In genomic region chr3:90213377-90213866, GRCm38 (mm10) we compare ENCODE assay signal across 8 mouse cellular contexts. TPM values are rescaled to one million over a fixed set of nuclear protein-coding genes. Genes with fewer than 3 reads are reported as not detected.
DNase-seq lines count a peak whose midpoint lies in the region; ATAC-seq and TF ChIP-seq lines count a peak whose summit lies in the region.

Gene Rps27, minus strand, starts transcription at chr3:90213651.
Gene Rab13, plus strand, starts transcription at chr3:90213695.

- H3K4me3 ChIP-seq in ES-E14 (ENCODE audit: insufficient read depth in 1 of 2, low read depth in 1 of 2, low read length in 2 of 2, poor library complexity in 1 of 2, severe bottlenecking in 1 of 2): peak within 1 kb of the TSS; percentile 88 to 95
- H3K4me3 ChIP-seq in forebrain, embryonic 15.5 days: peak within 1 kb of the TSS; percentile 68
- H3K4me3 ChIP-seq in layer of hippocampus, adult 2 months: peak within 1 kb of the TSS; percentile 96
- peak within 1 kb of the TSS; percentile 71 for H3K4me3 ChIP-seq in lung, embryonic 14.5 days (ENCODE audit: low read depth, low read length)
- peak within 1 kb of the TSS; percentile 78 for H3K4me3 ChIP-seq in olfactory bulb, adult 2 months (ENCODE audit: insufficient read depth, low read depth, low read length)
- H3K4me3 ChIP-seq in thymus, adult 2 months (ENCODE audit: control insufficient read depth, insufficient read depth, low read length): peak within 1 kb of the TSS; percentile 75

- TF ChIP-seq POLR2A in olfactory bulb, adult 2 months (IDR thresholded peaks at IDR 0.05; ENCODE audit: insufficient read depth, low read depth, low read length): peak; percentile 97
- TF ChIP-seq POLR2A in thymus, adult 2 months (IDR thresholded peaks at IDR 0.05; ENCODE audit: control insufficient read depth, extremely low read depth, insufficient read depth, low read length, poor library complexity): peak; percentile 99

- TF ChIP-seq CTCF in layer of hippocampus, adult 2 months (conservative IDR thresholded peaks at IDR 0.05): no peak
- no peak for TF ChIP-seq CTCF in lung, embryonic 14.5 days (IDR thresholded peaks at IDR 0.05; ENCODE audit: low read depth)
- no peak for TF ChIP-seq CTCF in olfactory bulb, adult 2 months (IDR thresholded peaks at IDR 0.05; ENCODE audit: insufficient read depth, low read depth, low read length)
- TF ChIP-seq CTCF in thymus, adult 2 months (IDR thresholded peaks at IDR 0.05; ENCODE audit: borderline replicate concordance, control insufficient read depth, extremely low read depth, insufficient read depth, low read length, poor library complexity): no peak

- peak within 1 kb of the TSS; percentile 99 for H3K9ac ChIP-seq in ES-E14 (ENCODE audit: insufficient read depth, low read depth, low read length, poor library complexity, severe bottlenecking)
- peak within 1 kb of the TSS; percentile 81 for H3K9ac ChIP-seq in forebrain, embryonic 15.5 days (replicated peaks)
- peak within 1 kb of the TSS; percentile 95 for H3K9ac ChIP-seq in lung, embryonic 14.5 days

- no peaks in the 10 kb centered on the region for H3K9me3 ChIP-seq in ES-E14 (ENCODE audit: control insufficient read depth, insufficient read depth, low read depth, low read length)
- H3K9me3 ChIP-seq in forebrain, embryonic 15.5 days: no peaks in the 10 kb centered on the region
- no peaks in the 10 kb centered on the region for H3K9me3 ChIP-seq in lung, embryonic 14.5 days (ENCODE audit: low read depth, low read length)

- peak within 1 kb of the TSS; percentile 88 for H3K4me2 ChIP-seq in forebrain, embryonic 15.5 days (replicated peaks)
- peak within 1 kb of the TSS; percentile 98 for H3K4me2 ChIP-seq in lung, embryonic 14.5 days

- H3K27me3 ChIP-seq in forebrain, embryonic 15.5 days: no peaks in the 10 kb centered on the region
- H3K27me3 ChIP-seq in lung, embryonic 14.5 days (ENCODE audit: insufficient read depth, low read length): no peaks in the 10 kb centered on the region
- H3K27me3 ChIP-seq in thymus, adult 2 months (ENCODE audit: control insufficient read depth, insufficient read depth, low read length): no peaks in the 10 kb centered on the region

- H3K27ac ChIP-seq in ES-E14 (ENCODE audit: insufficient read depth, low read depth, low read length, poor library complexity, severe bottlenecking): peak within 1 kb of the TSS; percentile 94
- peak within 1 kb of the TSS; percentile 77 for H3K27ac ChIP-seq in forebrain, embryonic 15.5 days (replicated peaks)
- peak within 1 kb of the TSS; percentile 95 for H3K27ac ChIP-seq in layer of hippocampus, adult 2 months
- peak within 1 kb of the TSS; percentile 90 for H3K27ac ChIP-seq in lung, embryonic 14.5 days (ENCODE audit: low read depth)
- H3K27ac ChIP-seq in olfactory bulb, adult 2 months (ENCODE audit: insufficient read depth, low read depth, low read length): peak within 1 kb of the TSS; percentile 73
- H3K27ac ChIP-seq in thymus, adult 2 months (ENCODE audit: control insufficient read depth, insufficient read depth, low read length): 0 out of 2 replicates have a peak within 1 kb of the TSS, but pooled peaks have one; percentile 7

- H3K4me1 ChIP-seq in ES-E14 (ENCODE audit: control insufficient read depth in 2 of 2, insufficient read depth in 2 of 2, low read length in 2 of 2, poor library complexity in 1 of 2): peaks cover 0 to 7% of the 10 kb centered on the region in 2 experiments; a peak in 1 of 4 replicates
- peaks cover 28% of the 10 kb centered on the region for H3K4me1 ChIP-seq in forebrain, embryonic 15.5 days
- peaks cover 18% of the 10 kb centered on the region for H3K4me1 ChIP-seq in lung, embryonic 14.5 days (ENCODE audit: insufficient read depth)
- 0 out of 2 replicates have a peak, but pooled peaks cover 3% of the 10 kb centered on the region for H3K4me1 ChIP-seq in olfactory bulb, adult 2 months (ENCODE audit: control insufficient read depth, insufficient read depth, low read length)
- H3K4me1 ChIP-seq in thymus, adult 2 months (replicated peaks; ENCODE audit: control insufficient read depth, insufficient read depth, low read length): peaks cover 10% of the 10 kb centered on the region

- WGBS in forebrain, embryonic 15.5 days: under 1% methylated on average over 42 of the region's 42 CpGs
- WGBS in lung, embryonic 14.5 days: under 1% methylated on average over 42 of the region's 42 CpGs
- under 1% methylated on average over 42 of the region's 42 CpGs for WGBS in olfactory bulb, adult 2 months
- under 1% methylated on average over 42 of the region's 42 CpGs for WGBS in thymus, adult 2 months

- DNase-seq in ES-E14 (ENCODE audit: low read depth, low spot score): peak; percentile 82
- peak; percentile 89 for DNase-seq in cerebellum, adult 11-12 months
- peak; percentile 85 to 91 for DNase-seq in heart, postnatal 36 days
- DNase-seq in layer of hippocampus, adult 2 months (ENCODE audit: low spot score in 2 of 2): peak; percentile 93 to 94
- DNase-seq in lung, embryonic 14.5 days: peak; percentile 98
- DNase-seq in thymus, adult 2 months: peak; percentile 84

- peak; percentile 97 for ATAC-seq in forebrain, embryonic 15.5 days (replicated peaks)
- ATAC-seq in lung, embryonic 14.5 days (ENCODE audit: insufficient read depth): peak; percentile 95

- in situ Hi-C loops in ES-E14 (cut with MboI; ENCODE audit: low sequenced_read_pairs in 2 of 2, unreplicated experiment in 2 of 2): no loop called here

- peaks cover 29% of the 10 kb centered on the region for H3K36me3 ChIP-seq in ES-E14 (ENCODE audit: control insufficient read depth, insufficient read depth, low read length, poor library complexity, severe bottlenecking)
- peaks cover 35% of the 10 kb centered on the region for H3K36me3 ChIP-seq in forebrain, embryonic 15.5 days
- peaks cover 44% of the 10 kb centered on the region for H3K36me3 ChIP-seq in lung, embryonic 14.5 days (ENCODE audit: insufficient read depth)
- peaks cover 33% of the 10 kb centered on the region for H3K36me3 ChIP-seq in thymus, adult 2 months (ENCODE audit: control insufficient read depth, insufficient read depth, low read length)

- intact Hi-C loops in heart, postnatal 36 days (cut with DNase I): loop anchor here (2.0 kb wide), 1 partner anchor 133 kb away; no protein-coding TSS in a partner anchor

TF ChIP-seq in ES-E14, 5 proteins besides CTCF, POLR2A, EP300 and RAD21:
- TF ChIP-seq HCFC1 (IDR thresholded peaks at IDR 0.05; ENCODE audit: borderline replicate concordance, insufficient read depth, low read length): peak; percentile 90
- no peak for TF ChIP-seq CHD2 (IDR thresholded peaks at IDR 0.05; ENCODE audit: low read depth, low read length)

RNA-seq across cellular contexts. Expression of gene Rps27, which starts in this region (rescaled TPM):
- 3,820 and 4,467 TPM in 2 replicates for total RNA-seq in ES-E14 (2012; rRNA removed)
- polyA plus RNA-seq in forebrain, embryonic 15.5 days (2015; fragmentation: Nextera tagmentation; extraction: Ambion mirVana): 1,085 and 1,143 TPM in 2 replicates
- 1,000 to 10,000 TPM; 1,069 to 1,145 TPM for total RNA-seq in heart, postnatal 36 days (2021)
- total RNA-seq in layer of hippocampus, adult 2 months (2021): 100 to 1,000 TPM; 995 to 997 TPM
- 1,714 and 1,910 TPM in 2 replicates for polyA plus RNA-seq in lung, embryonic 14.5 days (2014; fragmentation: Nextera tagmentation; extraction: Ambion mirVana)
- 2,782 TPM in 1 of 2 replicates, not detected in the other for polyA plus RNA-seq in olfactory bulb, adult 2 months (2012; ENCODE audit: insufficient read depth, insufficient read length, low replicate concordance, missing spikeins)
- polyA plus RNA-seq in thymus, adult 2 months (2012; rRNA removed): 1,542 and 2,177 TPM in 2 replicates

RNA-seq across cellular contexts. Expression of gene Rab13, which starts in this region (rescaled TPM):
- total RNA-seq in ES-E14 (2012; rRNA removed): 9.6 and 13.2 TPM in 2 replicates
- 21.4 and 22.2 TPM in 2 replicates for polyA plus RNA-seq in forebrain, embryonic 15.5 days (2015; fragmentation: Nextera tagmentation; extraction: Ambion mirVana)
- total RNA-seq in heart, postnatal 36 days (2021): 1 to 10 TPM; 6.8 to 7.5 TPM
- 1 to 10 TPM; 6.2 to 8.8 TPM for total RNA-seq in layer of hippocampus, adult 2 months (2021)
- polyA plus RNA-seq in lung, embryonic 14.5 days (2014; fragmentation: Nextera tagmentation; extraction: Ambion mirVana): 17.9 and 19.3 TPM in 2 replicates
- not detected in 2 replicates for polyA plus RNA-seq in olfactory bulb, adult 2 months (2012; ENCODE audit: insufficient read depth, insufficient read length, low replicate concordance, missing spikeins)
- 1.4 and 1.5 TPM in 2 replicates for polyA plus RNA-seq in thymus, adult 2 months (2012; rRNA removed)

Comparison
In these comparisons a context has a peak if more than half of its experiments do, and no peak if none do; other contexts are left out.
1. Peak in every context shown above with its lines: DNase-seq, ATAC-seq, H3K4me3 ChIP-seq and H3K27ac ChIP-seq.
2. H3K27ac ChIP-seq: peak in every context shown above with its lines; median percentile 95 in layer of hippocampus, adult 2 months; 94 in ES-E14; 90 in lung, embryonic 14.5 days; 77 in forebrain, embryonic 15.5 days; 73 in olfactory bulb, adult 2 months; 7 in thymus, adult 2 months.